Comparison of ENCODE assay signal across 8 mouse cellular contexts in the genomic region with DNA sequence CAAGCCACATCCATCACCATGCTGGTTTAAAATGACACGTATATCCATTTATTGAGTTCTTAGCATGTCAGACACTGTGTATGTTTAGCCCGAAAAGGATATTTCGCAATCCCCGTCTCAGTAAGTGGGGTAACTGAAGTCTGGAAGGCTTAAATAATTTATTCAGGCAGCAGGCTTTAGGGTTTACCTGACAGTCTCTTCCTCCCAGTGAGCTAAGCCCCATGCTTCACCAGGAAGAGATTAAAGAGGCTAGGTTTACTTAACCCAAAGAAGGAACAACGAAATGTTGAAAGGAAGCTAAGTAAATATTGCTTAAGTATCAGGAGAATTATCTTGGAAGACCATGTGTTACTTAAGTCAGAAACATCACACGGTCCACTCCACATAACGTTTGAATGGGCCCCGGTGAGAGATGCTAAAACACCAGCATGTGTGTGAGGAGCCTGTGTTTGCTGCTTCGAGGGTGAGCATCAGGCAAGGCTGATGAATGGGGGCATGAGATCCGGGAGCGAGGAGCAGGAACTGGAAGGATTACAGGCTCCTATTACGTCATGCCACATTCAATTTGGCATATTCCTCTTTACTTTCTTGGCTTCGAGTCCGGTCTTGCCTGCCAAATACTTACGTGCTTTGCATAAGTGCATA.
DNase-seq lines count a peak whose midpoint lies in the region; ATAC-seq lines count a peak whose summit lies in the region.

No protein-coding gene starts in this region.

- peaks cover 5% of the 10 kb centered on the region; the same call in 1 of the 2 replicates for H3K4me1 ChIP-seq in liver, embryonic 12.5 days

- no peak overlapping the region for H3K27ac ChIP-seq in liver, embryonic 12.5 days

- no peaks in the 10 kb centered on the region for H3K27me3 ChIP-seq in liver, embryonic 12.5 days (replicated peaks)

- no peaks in the 10 kb centered on the region for H3K36me3 ChIP-seq in liver, embryonic 12.5 days

- DNase-seq in embryo, embryonic 11.5 days (ENCODE audit: low read depth, low spot score) = peak; percentile 14
- DNase-seq in embryo, embryonic 10 days (ENCODE audit: low spot score) = no peak
- DNase-seq in retina, embryonic 14.5 days (ENCODE audit: low spot score) = peak; percentile 2
- no peak for DNase-seq in retina, postnatal 1 day
- peak; percentile 7 for DNase-seq in yolk sac, embryonic 10.5 days (ENCODE audit: low spot score)
- DNase-seq in urinary bladder, postnatal 10 days (ENCODE audit: low spot score) = no peak
- no peak for DNase-seq in spleen, postnatal 10 days (ENCODE audit: low spot score in 2 of 2)

- 20% methylated on average over 15 of the region's 15 CpGs for WGBS in liver, embryonic 12.5 days (ENCODE audit: insufficient replicate concordance)

- no peak for ATAC-seq in liver, embryonic 12.5 days

- H3K4me2 ChIP-seq in liver, embryonic 12.5 days = peak overlapping the region; percentile 39; the same call in 1 of the 2 replicates

- no peak overlapping the region for H3K4me3 ChIP-seq in liver, embryonic 12.5 days

- no peak overlapping the region for H3K9ac ChIP-seq in liver, embryonic 12.5 days

- no peaks in the 10 kb centered on the region for H3K9me3 ChIP-seq in liver, embryonic 12.5 days (replicated peaks)

Comparison
In these comparisons a context has a peak if more than half of its experiments do, and no peak if none do; other contexts are left out.
1. DNase-seq: peak in embryo, embryonic 11.5 days (single experiment), retina, embryonic 14.5 days (single experiment) and yolk sac, embryonic 10.5 days (single experiment); none in embryo, embryonic 10 days (single experiment), retina, postnatal 1 day (single experiment), urinary bladder, postnatal 10 days (single experiment) and spleen, postnatal 10 days (0 of 2).